Mouse (Mus musculus) c-Kit-negative CD71-positive TER-119-positive erythroid progenitor cells, embryonic 14.5 days (primary cell): ENCODE data around the gene Kcnh5.

ENCODE experiments used
- DNase-seq: peaks from one replicate; pipeline ENCODE4 v3.0.0-alpha.2; 2013; ENCODE audit warnings: low read depth, low spot score

Gene Kcnh5

DNA sequence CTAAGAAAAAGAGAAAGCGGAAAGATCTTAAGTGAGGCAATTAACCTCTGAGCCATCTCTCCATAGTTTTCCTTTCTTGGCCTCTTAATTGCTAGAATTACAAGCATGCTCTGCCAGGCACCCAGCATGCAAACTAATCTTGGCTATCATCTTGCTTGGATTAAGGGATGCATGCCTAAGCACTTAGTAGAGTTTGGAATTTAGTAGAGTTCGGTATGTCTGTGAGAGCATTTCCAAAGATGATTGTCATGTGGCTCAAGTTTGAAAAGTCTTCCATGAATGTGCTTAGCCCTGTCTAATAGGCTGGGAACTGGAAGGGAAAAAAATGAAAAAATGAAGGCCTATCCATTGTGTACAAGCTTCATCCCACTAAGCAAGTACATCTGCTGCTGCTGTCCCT, 224.5 kb downstream of the Kcnh5 start:
- DNase-seq = no peak

DNA sequence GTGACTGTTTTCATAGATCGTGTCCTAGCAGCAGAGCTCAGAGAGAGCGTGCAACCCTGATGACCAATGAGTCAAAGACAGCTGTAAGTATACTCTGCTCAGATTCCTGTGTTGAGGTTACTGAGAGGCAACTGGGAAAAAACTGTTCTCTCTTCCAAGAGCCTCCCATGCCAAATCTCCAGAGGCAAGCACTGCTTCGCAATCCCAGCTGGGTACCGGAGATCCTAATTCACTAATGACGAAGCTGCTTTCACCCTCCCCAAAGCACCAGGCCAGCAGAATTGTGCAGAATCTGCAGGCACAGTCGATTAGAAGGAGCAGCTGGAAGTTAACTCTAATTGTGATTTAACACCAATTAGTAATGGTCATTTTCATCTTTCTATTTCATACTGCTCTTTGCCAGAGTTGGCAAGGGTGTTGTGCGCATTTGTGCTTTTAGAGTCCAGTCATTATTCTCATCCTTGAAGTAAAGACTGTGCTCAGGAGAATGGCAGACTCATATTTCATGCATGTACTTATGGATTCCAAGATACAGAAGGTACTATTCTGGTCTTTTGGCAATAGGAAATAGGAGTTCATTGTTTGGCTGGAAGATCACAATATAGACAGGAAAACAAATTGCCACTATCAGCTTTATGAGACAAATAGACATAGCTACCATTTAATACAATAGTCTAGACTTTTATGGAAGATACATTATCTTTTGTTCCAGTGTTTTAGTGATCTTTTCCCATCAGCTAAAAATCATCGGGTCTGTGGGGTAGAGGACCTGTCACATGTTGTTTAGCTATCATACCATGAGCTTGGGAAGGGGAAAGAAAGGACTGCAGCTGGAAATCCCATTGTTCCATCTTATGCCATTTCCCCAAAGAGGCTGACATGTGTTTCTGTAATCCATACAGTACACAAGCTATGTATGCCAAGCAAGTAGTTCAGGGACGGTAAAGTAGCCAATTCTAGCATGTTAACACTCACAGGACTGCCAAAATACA, 225.7 kb downstream of the Kcnh5 start:
- no peak for DNase-seq

DNA sequence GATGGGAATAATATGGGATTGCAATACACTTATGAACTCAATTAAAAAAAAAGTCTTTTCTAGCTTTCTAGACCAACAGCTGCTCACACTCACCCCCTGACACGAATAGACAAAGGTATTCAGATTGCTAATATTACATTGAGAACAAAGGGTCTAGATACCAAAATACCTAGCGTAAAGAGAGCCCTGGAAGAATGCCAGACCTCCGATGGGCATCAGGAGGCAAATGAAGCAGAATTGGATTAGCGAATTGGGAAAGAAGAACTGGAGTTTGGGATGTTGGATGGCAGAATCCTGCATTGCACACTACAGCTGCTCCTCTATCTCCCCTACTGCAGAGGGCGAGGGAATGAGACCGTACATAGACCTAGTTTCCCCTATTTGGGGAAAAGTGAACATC, 275.8 kb downstream of the Kcnh5 start:
- DNase-seq = no peak

DNA sequence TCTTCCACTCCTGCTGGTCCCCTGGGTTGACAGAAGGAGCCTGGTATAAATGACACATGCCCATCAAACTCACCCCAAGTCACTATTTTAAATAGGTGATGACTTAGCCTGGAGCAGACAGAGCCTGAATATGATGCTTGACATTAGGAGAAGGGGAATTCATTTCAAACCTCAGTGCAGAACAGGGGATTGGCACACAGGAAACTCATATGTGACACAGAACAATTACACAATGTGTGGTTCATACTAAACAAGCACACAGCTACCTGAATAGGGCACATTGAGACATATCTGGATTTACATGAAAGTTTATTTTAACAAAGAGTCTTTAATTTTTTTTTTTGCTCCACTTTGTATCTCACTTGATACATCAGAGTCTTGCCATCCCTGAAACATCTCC, 276.4 kb downstream of the Kcnh5 start:
- DNase-seq = no peak

DNA sequence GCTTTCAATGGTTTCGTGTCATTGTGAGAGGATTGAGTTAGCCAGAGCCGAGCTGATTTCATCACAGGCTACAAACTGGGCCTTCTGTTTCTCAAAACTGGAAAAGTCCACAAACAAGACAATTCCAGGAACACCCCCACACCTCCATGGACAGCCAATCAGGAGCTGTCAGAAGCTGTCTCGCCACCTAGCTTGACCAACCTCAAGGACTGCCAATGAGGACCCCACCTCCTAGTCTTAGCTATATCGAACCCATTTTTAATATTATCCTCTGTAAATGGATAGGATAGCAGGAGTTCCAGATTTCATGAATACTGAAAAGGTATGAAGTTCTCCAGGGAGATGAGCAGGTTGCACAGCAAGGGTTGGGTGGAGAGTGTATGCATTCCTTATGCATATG, 278.1 kb downstream of the Kcnh5 start:
- DNase-seq = no peak

DNA sequence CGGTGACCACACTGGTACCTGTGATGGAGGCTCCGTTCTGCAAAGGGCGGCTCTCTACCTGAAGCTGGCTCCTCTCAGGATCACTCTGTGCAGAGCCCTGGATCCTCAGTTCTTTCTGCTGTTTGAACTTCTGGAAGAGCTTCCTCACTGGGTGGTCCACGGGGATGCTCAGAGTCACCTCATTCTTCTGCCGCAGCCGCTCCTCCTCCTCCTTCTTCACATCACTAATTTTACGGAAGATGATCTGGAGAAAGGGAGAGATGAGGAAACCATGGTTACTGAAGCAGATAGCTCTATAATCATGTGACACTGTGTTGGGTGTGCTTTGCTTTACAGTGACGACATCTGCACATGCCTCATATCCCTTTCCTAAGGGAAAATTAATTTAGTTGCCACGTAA, 278.9 kb downstream of the Kcnh5 start:
- no peak for DNase-seq

DNA sequence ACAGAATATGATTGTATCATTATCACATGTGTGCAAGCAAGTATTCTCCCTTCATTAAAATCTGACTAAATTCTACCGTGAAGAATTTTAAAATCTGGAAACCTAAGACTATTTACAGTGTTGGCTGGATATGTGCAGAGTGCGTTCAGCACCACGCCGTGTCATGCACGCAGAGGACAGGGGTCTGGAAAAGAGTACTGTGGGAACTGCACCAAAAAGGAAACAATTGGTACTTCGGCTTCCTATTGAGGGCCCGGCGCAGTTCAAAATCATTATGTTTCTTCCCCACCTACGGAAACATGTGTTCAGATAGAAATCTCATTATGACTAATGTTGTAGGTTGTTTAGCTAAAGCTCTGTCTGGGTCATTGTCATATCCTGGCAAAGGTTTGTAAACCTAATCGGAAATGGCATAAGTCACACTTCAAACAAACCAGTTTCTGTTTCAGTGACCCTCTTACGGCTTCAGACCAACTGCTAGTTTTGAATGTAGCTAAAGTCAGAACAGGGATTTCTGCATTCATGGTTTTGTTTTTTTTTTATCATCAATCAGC, 282.2 kb downstream of the Kcnh5 start:
- no peak for DNase-seq

DNA sequence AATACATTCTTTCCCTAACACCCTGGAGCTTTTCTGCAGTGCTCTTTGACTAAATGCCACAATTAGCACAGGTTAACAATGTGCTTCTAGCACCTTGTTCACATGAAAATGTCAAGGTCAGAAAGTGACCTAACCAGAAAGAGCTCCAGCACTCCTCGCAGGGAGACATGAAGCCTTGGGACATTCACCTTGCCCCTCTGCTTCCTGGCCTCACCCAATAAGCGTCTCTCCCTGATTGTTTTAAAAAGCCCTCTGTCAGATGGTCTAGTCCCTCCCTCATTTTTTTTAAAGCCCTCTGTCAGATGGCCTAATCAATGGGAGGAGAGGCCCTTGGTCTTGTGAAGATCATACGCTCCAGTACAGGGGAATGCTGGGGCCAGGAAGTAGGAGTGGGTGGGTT, 287.7 kb downstream of the Kcnh5 start:
- no peak for DNase-seq

DNA sequence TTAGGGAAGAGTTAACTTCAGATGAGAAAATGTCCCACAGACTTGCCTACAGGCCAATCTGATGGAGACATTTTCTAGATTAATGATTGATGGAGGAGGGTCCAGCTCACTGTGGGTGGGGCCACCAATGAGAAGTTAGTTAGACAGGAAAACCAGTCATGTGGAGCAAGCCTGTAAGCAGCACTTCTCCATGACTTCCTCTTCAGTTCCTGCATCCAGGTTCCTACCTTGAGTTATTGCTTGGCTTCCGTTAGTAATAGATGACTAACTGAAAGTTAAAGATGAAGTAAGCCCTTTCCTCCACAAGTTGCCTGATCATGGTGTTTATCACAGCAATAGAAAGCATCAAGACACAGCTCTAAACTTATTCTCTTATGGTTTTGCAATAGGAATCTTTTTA, 290.1 kb downstream of the Kcnh5 start:
- DNase-seq = no peak

DNA sequence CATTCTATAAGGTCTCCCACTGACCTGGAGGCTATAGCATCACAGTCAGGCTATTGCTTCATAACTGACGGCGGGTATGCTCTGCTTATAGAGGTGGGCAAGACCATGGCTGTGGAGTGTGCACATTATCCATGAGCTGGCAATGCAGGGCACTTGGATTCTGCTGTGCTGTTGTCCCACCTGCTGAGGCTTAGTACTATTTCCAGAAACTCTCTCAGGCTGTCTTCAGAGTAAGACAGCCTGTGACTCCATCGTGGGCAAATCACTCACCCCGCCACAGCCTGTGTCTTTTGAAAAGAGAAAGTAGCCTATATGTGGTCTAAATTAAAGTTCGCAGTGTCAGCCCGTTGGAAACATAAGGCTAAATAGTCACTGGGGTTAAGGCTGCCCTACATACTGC, 295.8 kb downstream of the Kcnh5 start:
- no peak for DNase-seq

DNA sequence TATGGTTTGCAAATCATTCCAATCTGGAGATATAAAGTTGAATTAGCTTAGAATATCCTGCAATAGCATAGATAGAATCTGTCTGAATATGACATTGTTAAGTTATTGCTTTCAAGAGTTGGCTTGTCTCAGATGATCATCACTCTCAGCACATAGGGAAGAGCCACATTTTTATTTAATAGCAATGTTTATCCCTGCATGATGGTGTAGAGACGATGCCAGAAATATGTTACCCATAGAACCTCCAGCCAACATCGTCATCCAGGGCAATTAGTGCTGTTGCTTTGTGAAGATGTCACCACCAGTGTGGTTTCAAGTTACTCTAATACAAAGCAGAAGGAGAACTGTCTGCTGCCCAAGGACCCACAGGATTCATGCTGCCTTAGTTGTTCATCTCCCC, 321.5 kb downstream of the Kcnh5 start:
- no peak for DNase-seq

DNA sequence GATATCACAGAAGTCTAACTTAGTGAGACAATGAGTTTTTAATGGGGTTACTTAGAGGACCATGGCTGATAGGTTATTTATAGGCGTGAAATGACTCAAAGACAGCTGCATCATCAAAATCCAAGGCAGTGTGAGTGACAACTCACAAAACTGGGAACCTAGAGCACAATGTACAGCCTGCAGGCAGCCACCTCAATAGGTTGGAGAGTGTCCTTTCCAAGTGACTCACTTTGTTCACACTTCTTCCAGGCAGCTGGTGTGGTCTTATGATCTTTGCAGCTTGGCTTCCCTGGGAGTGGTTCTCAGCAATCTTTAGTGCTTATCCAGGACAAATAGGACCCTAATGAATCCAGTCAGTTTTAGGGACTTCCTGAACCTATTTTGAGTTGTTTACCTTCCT, 322.9 kb downstream of the Kcnh5 start:
- no peak for DNase-seq

DNA sequence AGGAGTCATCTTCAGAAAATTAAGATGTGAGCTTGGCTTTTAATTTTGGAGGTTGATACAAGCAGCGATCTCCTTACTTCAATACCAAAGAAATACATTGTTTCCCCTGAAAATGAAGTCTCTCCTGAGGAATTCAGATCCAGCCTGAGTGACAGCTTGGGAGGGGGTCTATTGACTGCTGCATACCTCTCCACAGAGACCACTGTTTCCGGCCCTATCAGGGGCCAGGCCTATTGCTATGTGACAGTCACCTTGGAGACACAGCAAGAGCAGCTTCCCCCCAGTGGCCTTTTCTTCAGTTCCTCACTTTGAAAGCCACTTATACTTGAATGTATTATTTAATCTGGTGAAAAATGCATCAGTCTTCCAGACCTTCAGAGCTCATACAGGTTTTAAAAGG, 326.8 kb downstream of the Kcnh5 start:
- DNase-seq = no peak

DNA sequence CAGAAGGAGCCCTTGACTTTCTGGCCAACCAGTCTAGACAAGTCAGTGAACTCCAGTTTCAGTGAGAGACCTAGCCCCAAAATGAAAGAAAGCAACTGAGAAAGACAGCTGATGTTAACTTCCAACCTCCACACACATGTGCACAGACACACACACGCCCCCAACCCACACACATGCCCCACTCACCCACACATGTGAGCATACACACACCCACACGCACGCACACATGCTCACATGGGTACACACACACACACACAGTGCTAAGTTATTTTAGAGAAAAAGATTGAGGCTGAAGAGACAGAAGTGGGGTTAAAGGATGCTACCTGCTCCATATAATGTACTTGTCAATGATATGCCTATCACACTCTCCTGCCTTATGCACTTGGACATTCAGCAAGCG, 327.2 kb downstream of the Kcnh5 start:
- DNase-seq = no peak

DNA sequence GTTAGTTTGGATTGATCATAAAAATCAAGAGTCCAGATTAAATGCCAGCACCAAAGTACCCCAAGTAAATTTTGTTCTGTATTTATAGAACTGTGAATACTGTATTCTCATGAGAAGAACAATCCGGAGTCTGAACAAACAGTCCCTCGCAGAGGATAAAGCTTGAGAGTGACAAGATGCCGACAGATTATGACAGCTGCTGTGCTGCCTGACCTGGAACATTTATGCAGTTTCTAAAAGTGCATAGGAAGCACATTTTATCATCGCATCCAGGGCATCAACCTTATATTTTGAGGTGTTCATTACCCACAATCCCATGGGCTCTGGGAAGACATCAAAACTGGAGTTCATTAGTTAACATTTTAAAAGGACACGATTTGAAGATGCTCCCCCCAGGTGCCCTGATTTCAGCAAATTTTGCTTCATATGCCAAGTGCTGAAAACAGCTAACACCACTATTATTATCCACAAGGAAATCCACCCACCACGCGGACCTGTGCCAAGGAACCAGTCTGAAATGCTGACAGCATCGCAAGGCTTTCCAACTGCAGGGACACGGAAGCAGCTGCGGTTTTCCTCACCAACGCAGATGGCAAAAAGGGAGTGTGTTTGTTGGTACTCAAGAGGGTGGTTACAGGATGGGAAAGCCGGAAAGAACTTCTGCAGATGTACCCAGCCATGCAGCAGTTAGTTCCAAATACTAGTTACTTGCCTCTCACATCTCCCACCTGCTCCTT, 328.4 kb downstream of the Kcnh5 start:
- DNase-seq = no peak
